Mouse (Mus musculus) MEL (cell line): ENCODE measurements at regions not wholly inside any gene's neighbourhood (a gene's known extent, or its start where the extent isn't known, plus 50 kb on each side); places are given as distances from the start of the nearest gene placed in this dataset.

ENCODE experiments used
- DNase-seq: peaks from one replicate; pipeline ENCODE4 v3.0.0; 2011; ENCODE audit warnings: low read depth, low spot score
- H3K27ac ChIP-seq: 2 replicates; pipeline ENCODE4 v1.5.1; 2012; ENCODE audit warnings: low read depth, mild to moderate bottlenecking, control low read depth, low read length, moderate library complexity; ENCODE audit not compliant: control insufficient read depth
- H3K27me3 ChIP-seq, 2 experiments: fragments of 150-350 bp in 1 of 2; sonication (generic) in 1 of 2; 2 replicates each; pipeline ENCODE4 v1.6.1; 2012; ENCODE audit warnings: low read length in 2 of 2, mild to moderate bottlenecking in 2 of 2, improper control_type of control experiment in 1 of 2, moderate library complexity in 1 of 2; ENCODE audit not compliant: insufficient read depth in 2 of 2, control insufficient read depth in 1 of 2
- H3K36me3 ChIP-seq, 2 experiments: 2 replicates each; pipeline ENCODE4 v1.6.1; 2012 to 2014; ENCODE audit warnings: low read length in 2 of 2, improper control_type of control experiment in 1 of 2, inconsistent platforms in 1 of 2, mild to moderate bottlenecking in 1 of 2; ENCODE audit not compliant: insufficient read depth in 2 of 2, control insufficient read depth in 1 of 2
- H3K4me1 ChIP-seq, 2 experiments: fragments of 150-350 bp in 1 of 2; sonication (generic) in 1 of 2; 2 replicates each; pipeline ENCODE4 v1.6.1; 2012; ENCODE audit warnings: low read length in 2 of 2, improper control_type of control experiment in 1 of 2, mild to moderate bottlenecking in 1 of 2; ENCODE audit not compliant: insufficient read depth in 2 of 2, control insufficient read depth in 1 of 2
- H3K4me3 ChIP-seq, 2 experiments: fragments of 150-350 bp in 1 of 2; sonication (generic) in 1 of 2; 2 replicates each; pipeline ENCODE4 v1.5.1; 2012; ENCODE audit warnings: low read depth in 2 of 2, low read length in 2 of 2, mild to moderate bottlenecking in 2 of 2, moderate library complexity in 2 of 2, control low read depth in 1 of 2, improper control_type of control experiment in 1 of 2; ENCODE audit not compliant: control insufficient read depth in 1 of 2, insufficient read depth in 1 of 2
- H3K79me2 ChIP-seq: 2 replicates; pipeline ENCODE4 v1.6.1; 2012; ENCODE audit warnings: mild to moderate bottlenecking, low read length, moderate library complexity; ENCODE audit not compliant: control insufficient read depth, poor library complexity, insufficient read depth
- H3K9ac ChIP-seq: 2 replicates; pipeline ENCODE4 v1.6.1; 2012; ENCODE audit warnings: low read depth, mild to moderate bottlenecking, control low read depth, low read length, moderate library complexity; ENCODE audit not compliant: control insufficient read depth, poor library complexity, severe bottlenecking
- H3K9me3 ChIP-seq: fragments of 150-350 bp; sonication (generic); replicated peaks from 2 replicates; pipeline ENCODE4 v1.6.1; 2012; ENCODE audit warnings: mild to moderate bottlenecking, low read length, improper control_type of control experiment, moderate library complexity; ENCODE audit not compliant: insufficient read depth
- CHD2 ChIP-seq: IDR thresholded peaks from 2 replicates; pipeline ENCODE4 v1.6.1; 2011; ENCODE audit warnings: low read length, improper control_type of control experiment
- E2F4 ChIP-seq: IDR thresholded peaks from 2 replicates; pipeline ENCODE4 v1.6.1; 2011; ENCODE audit warnings: low read depth, low read length, improper control_type of control experiment, borderline replicate concordance
- ELF1 ChIP-seq: IDR thresholded peaks from 2 replicates; pipeline ENCODE4 v1.6.1; 2014; ENCODE audit warnings: low read depth, mild to moderate bottlenecking, inconsistent platforms, low read length, improper control_type of control experiment, moderate library complexity
- EP300 ChIP-seq, 2 experiments: IDR thresholded peaks; 2 replicates each; pipeline ENCODE4 v1.6.1; 2011; ENCODE audit warnings: improper control_type of control experiment in 2 of 2, low read length in 2 of 2, low read depth in 1 of 2, mild to moderate bottlenecking in 1 of 2
- GATA1 ChIP-seq: IDR thresholded peaks from 2 replicates; pipeline ENCODE4 v1.6.1; 2011; ENCODE audit warnings: low read depth, low read length, improper control_type of control experiment
- HCFC1 ChIP-seq: IDR thresholded peaks from 2 replicates; pipeline ENCODE4 v1.6.1; 2012; ENCODE audit warnings: low read depth, mild to moderate bottlenecking, inconsistent platforms, low read length, improper control_type of control experiment, moderate library complexity
- KAT2A ChIP-seq: conservative IDR thresholded peaks from 2 replicates; pipeline ENCODE4 v1.6.1; 2012; ENCODE audit warnings: low read depth, low read length, improper control_type of control experiment, inconsistent platforms
- MAFK ChIP-seq: IDR thresholded peaks from 2 replicates; pipeline ENCODE4 v1.6.1; 2011; ENCODE audit warnings: low read depth, mild to moderate bottlenecking, low read length, improper control_type of control experiment, borderline replicate concordance
- MAX ChIP-seq: IDR thresholded peaks from 2 replicates; pipeline ENCODE4 v1.6.1; 2011; ENCODE audit warnings: low read length, improper control_type of control experiment
- MXI1 ChIP-seq: IDR thresholded peaks from 2 replicates; pipeline ENCODE4 v1.6.1; 2011; ENCODE audit warnings: mild to moderate bottlenecking, low read depth, low read length, improper control_type of control experiment
- MYC ChIP-seq: IDR thresholded peaks from 2 replicates; pipeline ENCODE4 v1.6.1; 2011; ENCODE audit warnings: low read depth, mild to moderate bottlenecking, low read length, improper control_type of control experiment, moderate library complexity
- NELFE ChIP-seq: IDR thresholded peaks from 2 replicates; pipeline ENCODE4 v1.6.1; 2011; ENCODE audit warnings: low read depth, low read length, improper control_type of control experiment
- RCOR1 ChIP-seq: IDR thresholded peaks from 2 replicates; pipeline ENCODE4 v1.6.1; 2012; ENCODE audit warnings: low read depth, mild to moderate bottlenecking, inconsistent platforms, low read length, improper control_type of control experiment
- SIN3A ChIP-seq: IDR thresholded peaks from 2 replicates; pipeline ENCODE4 v1.6.1; 2012; ENCODE audit warnings: low read length, improper control_type of control experiment, inconsistent platforms
- SMC3 ChIP-seq: IDR thresholded peaks from 2 replicates; pipeline ENCODE4 v1.6.1; 2011; ENCODE audit warnings: low read depth, low read length, improper control_type of control experiment
- TBP ChIP-seq: IDR thresholded peaks from 2 replicates; pipeline ENCODE4 v1.8.0; 2011; ENCODE audit warnings: low read depth, low read length, improper control_type of control experiment
- TCF12 ChIP-seq: IDR thresholded peaks from 2 replicates; pipeline ENCODE4 v1.6.1; 2014; ENCODE audit warnings: low read depth, mild to moderate bottlenecking, inconsistent platforms, low read length, improper control_type of control experiment, moderate library complexity
- UBTF ChIP-seq: IDR thresholded peaks from 2 replicates; pipeline ENCODE4 v1.6.1; 2012; ENCODE audit warnings: low read depth, mild to moderate bottlenecking, inconsistent platforms, low read length, improper control_type of control experiment, moderate library complexity, borderline replicate concordance; ENCODE audit not compliant: insufficient read depth
- USF1 ChIP-seq: IDR thresholded peaks from 2 replicates; pipeline ENCODE4 v1.6.1; 2014; ENCODE audit warnings: low read depth, mild to moderate bottlenecking, inconsistent platforms, low read length, improper control_type of control experiment, moderate library complexity
- ZKSCAN1 ChIP-seq: IDR thresholded peaks from 2 replicates; pipeline ENCODE4 v1.6.1; 2012; ENCODE audit warnings: low read depth, mild to moderate bottlenecking, inconsistent platforms, low read length, improper control_type of control experiment, moderate library complexity
- ZMIZ1 ChIP-seq: IDR thresholded peaks from 2 replicates; pipeline ENCODE4 v1.6.1; 2012; ENCODE audit warnings: low read depth, mild to moderate bottlenecking, inconsistent platforms, low read length, improper control_type of control experiment, moderate library complexity
- ZNF384 ChIP-seq: IDR thresholded peaks from 2 replicates; pipeline ENCODE4 v1.6.1; 2012; ENCODE audit warnings: low read depth, mild to moderate bottlenecking, inconsistent platforms, low read length, improper control_type of control experiment

GRCm38 (mm10) chr4:7245653-7246052 is 993.2 kb downstream of the Car8 start:
- no peaks in the 10 kb centered on the region for H3K4me1 ChIP-seq

GRCm38 (mm10) chr4:7237848-7238247 is 1001.0 kb downstream of the Car8 start:
- Histone ChIP-seq H3K4me1 (no peaks in the 10 kb centered on the region), H3K27ac (no peak overlapping the region), H3K9ac (no peak overlapping the region), H3K79me2 (no peaks in the 10 kb centered on the region), H3K9me3 (no peaks in the 10 kb centered on the region), H3K36me3 (no peaks in the 10 kb centered on the region), H3K4me3 (no peak overlapping the region), H3K27me3 (no peaks in the 10 kb centered on the region)
- DNase-seq: no peak
- TF ChIP-seq HCFC1 (no peak), NELFE (no peak), SMC3 (no peak), USF1 (no peak), RCOR1 (no peak), EP300 (IDR thresholded peaks at IDR 0.05; ENCODE audit: low read depth in 1 of 2, low read length in 2 of 2) (no peak), CHD2 (no peak), MAX (no peak), MXI1 (no peak), ZMIZ1 (no peak), UBTF (no peak), E2F4 (no peak), KAT2A (no peak), MYC (no peak), GATA1 (no peak)

More at GRCm38 (mm10) chr4:7245653-7246052, 993.2 kb downstream of the Car8 start:
- peak; percentile 16 for DNase-seq
- no peaks in the 10 kb centered on the region for H3K27me3 ChIP-seq
- TF ChIP-seq ZNF384 (no peak), TBP (no peak), TCF12 (no peak), ZKSCAN1 (no peak), SIN3A (no peak), NELFE (no peak), MAFK (no peak), ELF1 (no peak)
- H3K9ac ChIP-seq: no peak overlapping the region
- no peaks in the 10 kb centered on the region for H3K9me3 ChIP-seq
- H3K79me2 ChIP-seq: no peaks in the 10 kb centered on the region
- H3K4me3 ChIP-seq: no peak overlapping the region
- H3K27ac ChIP-seq: no peak overlapping the region
- no peaks in the 10 kb centered on the region for H3K36me3 ChIP-seq
